Mouse (Mus musculus): ENCODE data around the gene Kctd12. TPM values are rescaled to one million over a fixed set of nuclear protein-coding genes. Genes with fewer than 3 reads are reported as not detected.

Kctd12 gene
- polyA plus RNA-seq, 1 experiment from 2014 or later = 22.7 TPM

- no peaks in the 10 kb centered on the region for H3K27me3 ChIP-seq (ENCODE audit: control insufficient read depth, insufficient read depth, low read length)
- WGBS = 81% methylated on average over 2 of the region's 2 CpGs
- no peak for ATAC-seq (ENCODE audit: low FRiP score, low TSS enrichment)
These were observed 40.1 kb downstream of the Kctd12 start for GRCm38 (mm10) chr14:102942222-102942843.

DNA sequence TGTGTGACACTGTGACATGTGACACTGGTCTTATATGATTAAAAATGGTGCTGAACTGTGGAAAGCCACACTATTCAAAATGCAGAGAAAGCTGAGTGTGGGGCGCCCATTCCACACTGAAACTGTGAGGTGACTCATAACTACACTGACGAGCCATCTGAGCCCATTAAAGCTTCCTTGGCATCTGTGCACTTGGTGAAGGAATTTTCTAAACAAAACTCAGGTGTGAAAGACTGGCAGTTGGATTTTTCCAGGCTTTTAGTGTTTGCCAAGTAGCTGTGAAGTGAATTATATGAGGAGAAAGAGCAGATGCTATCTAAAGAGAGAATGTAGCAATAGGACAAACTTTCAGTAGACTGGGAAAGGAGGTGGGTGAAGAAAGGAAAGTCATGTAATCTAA, 47.6 kb downstream of the Kctd12 start:
- no peak for ATAC-seq (ENCODE audit: low FRiP score, low TSS enrichment)
- no peaks in the 10 kb centered on the region for H3K9me3 ChIP-seq (ENCODE audit: control insufficient read depth, low read length)
- no peak for DNase-seq

More at GRCm38 (mm10) chr14:102942222-102942843, 40.1 kb downstream of the Kctd12 start:
- Histone ChIP-seq H3K27ac (replicated peaks; ENCODE audit: low read depth, low read length) (no peak overlapping the region), H3K9ac (replicated peaks; ENCODE audit: low read length) (no peak overlapping the region), H3K9me3 (ENCODE audit: control insufficient read depth, low read length) (no peaks in the 10 kb centered on the region), H3K36me3 (ENCODE audit: control insufficient read depth, insufficient read depth, low read length) (no peaks in the 10 kb centered on the region), H3K4me2 (ENCODE audit: low read length) (no peak overlapping the region), H3K4me3 (replicated peaks; ENCODE audit: low read depth, low read length) (no peak overlapping the region), H3K4me1 (ENCODE audit: control insufficient read depth, insufficient read depth, low read length) (no peaks in the 10 kb centered on the region)
- DNase-seq = no peak

DNA sequence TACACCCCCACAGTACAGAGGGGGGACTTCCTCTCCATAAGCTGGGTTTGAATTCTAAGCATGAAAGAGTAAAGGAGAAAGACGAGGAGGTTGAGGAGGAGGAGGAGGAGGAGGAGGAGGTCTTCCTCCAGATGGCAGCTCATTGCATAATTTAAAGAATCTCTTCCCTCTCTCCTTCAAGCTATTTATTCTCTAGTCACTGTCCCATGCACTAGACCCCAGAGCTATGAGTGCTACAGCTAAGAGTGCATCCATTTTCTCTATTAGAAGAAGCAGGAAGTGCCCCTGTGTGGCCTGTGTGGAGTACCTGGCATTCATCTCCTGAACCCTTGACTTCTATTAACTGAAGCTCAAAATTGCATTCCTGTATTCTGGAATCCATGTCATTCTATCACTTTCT, 51.5 kb downstream of the Kctd12 start:
- ATAC-seq (ENCODE audit: low FRiP score, low TSS enrichment) (no peak), DNase-seq (no peak)
- H3K36me3 ChIP-seq (ENCODE audit: control insufficient read depth, insufficient read depth, low read length) = no peaks in the 10 kb centered on the region
- no peak overlapping the region for H3K27ac ChIP-seq (replicated peaks; ENCODE audit: low read depth, low read length)
- no peaks in the 10 kb centered on the region for H3K9me3 ChIP-seq (ENCODE audit: control insufficient read depth, low read length)
- no peak overlapping the region for H3K4me3 ChIP-seq (replicated peaks; ENCODE audit: low read depth, low read length)
- H3K4me1 ChIP-seq (ENCODE audit: control insufficient read depth, insufficient read depth, low read length) = no peaks in the 10 kb centered on the region
- 57% methylated on average over 1 of the region's 1 CpGs for WGBS
- no peak overlapping the region for H3K4me2 ChIP-seq (ENCODE audit: low read length)
- H3K9ac ChIP-seq (replicated peaks; ENCODE audit: low read length) = no peak overlapping the region
- H3K27me3 ChIP-seq (ENCODE audit: control insufficient read depth, insufficient read depth, low read length) = no peaks in the 10 kb centered on the region

More for the DNA sequence above, 47.6 kb downstream of the Kctd12 start:
- Histone ChIP-seq H3K4me1 (ENCODE audit: control insufficient read depth, insufficient read depth, low read length) (no peaks in the 10 kb centered on the region), H3K4me3 (replicated peaks; ENCODE audit: low read depth, low read length) (no peak overlapping the region), H3K27ac (replicated peaks; ENCODE audit: low read depth, low read length) (no peak overlapping the region), H3K27me3 (ENCODE audit: control insufficient read depth, insufficient read depth, low read length) (no peaks in the 10 kb centered on the region), H3K9ac (replicated peaks; ENCODE audit: low read length) (no peak overlapping the region), H3K36me3 (ENCODE audit: control insufficient read depth, insufficient read depth, low read length) (no peaks in the 10 kb centered on the region), H3K4me2 (ENCODE audit: low read length) (no peak overlapping the region)
- WGBS = 80% methylated on average over 2 of the region's 2 CpGs

DNA sequence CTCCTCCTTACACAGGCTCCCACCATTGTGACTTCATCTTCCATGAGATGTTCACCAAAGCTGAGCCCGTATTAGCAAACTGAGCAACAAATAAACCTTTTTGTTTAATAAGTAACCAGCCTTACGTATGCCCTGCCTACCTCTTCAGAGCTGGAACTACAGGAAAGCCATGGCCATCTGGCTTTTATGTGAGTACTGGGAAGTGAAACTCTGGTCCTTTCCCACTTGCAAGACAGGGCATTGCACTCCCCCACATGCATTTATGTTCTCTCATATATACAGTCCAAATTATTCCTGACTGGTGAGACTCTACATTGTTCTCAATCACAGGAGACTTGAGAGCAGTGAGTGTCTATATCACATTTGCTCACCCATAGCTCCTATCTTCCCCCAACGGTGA, 52.9 kb downstream of the Kctd12 start:
- Histone ChIP-seq H3K9me3 (ENCODE audit: control insufficient read depth, low read length) (no peaks in the 10 kb centered on the region), H3K27ac (replicated peaks; ENCODE audit: low read depth, low read length) (no peak overlapping the region), H3K4me1 (ENCODE audit: control insufficient read depth, insufficient read depth, low read length) (no peaks in the 10 kb centered on the region), H3K27me3 (ENCODE audit: control insufficient read depth, insufficient read depth, low read length) (no peaks in the 10 kb centered on the region), H3K9ac (replicated peaks; ENCODE audit: low read length) (no peak overlapping the region), H3K4me3 (replicated peaks; ENCODE audit: low read depth, low read length) (no peak overlapping the region), H3K36me3 (ENCODE audit: control insufficient read depth, insufficient read depth, low read length) (no peaks in the 10 kb centered on the region), H3K4me2 (ENCODE audit: low read length) (no peak overlapping the region)
- ATAC-seq (ENCODE audit: low FRiP score, low TSS enrichment) = no peak
- 81% methylated on average over 3 of the region's 3 CpGs for WGBS
- no peak for DNase-seq

DNA sequence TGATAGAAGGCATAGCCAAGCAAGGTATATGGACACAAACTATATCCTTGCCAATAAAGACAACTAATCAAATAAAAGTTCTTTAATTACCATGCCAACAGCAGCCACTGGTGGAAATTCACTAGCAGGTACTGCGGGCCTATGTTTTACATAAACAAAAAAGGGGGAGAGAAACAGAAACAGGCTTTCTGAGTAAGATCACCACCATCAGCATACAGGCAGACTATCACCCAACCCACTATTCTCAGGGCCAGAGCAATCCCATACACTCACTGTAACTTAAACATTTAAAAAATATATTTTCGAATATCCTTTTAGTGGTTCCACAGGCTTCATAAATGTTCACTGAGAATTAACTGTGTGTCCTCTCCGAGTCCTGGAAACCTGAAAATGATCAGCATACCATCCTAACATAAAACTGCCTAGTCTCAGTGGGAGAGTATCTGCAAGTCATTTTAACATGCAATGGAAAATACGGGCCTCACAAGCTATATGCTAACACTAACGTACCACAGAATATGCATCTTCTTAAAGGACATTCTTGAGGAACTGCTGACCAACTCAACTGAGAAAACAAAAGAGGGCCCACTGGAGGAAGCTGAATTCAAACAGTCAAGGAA, 54.5 kb downstream of the Kctd12 start:
- no peak overlapping the region for H3K27ac ChIP-seq (replicated peaks; ENCODE audit: low read depth, low read length)
- no peak for DNase-seq
- H3K4me3 ChIP-seq (replicated peaks; ENCODE audit: low read depth, low read length) = no peak overlapping the region
- no peak overlapping the region for H3K9ac ChIP-seq (replicated peaks; ENCODE audit: low read length)
- H3K36me3 ChIP-seq (ENCODE audit: control insufficient read depth, insufficient read depth, low read length) = no peaks in the 10 kb centered on the region
- no peaks in the 10 kb centered on the region for H3K9me3 ChIP-seq (ENCODE audit: control insufficient read depth, low read length)
- no peak for ATAC-seq (ENCODE audit: low FRiP score, low TSS enrichment)
- no peak overlapping the region for H3K4me2 ChIP-seq (ENCODE audit: low read length)
- H3K4me1 ChIP-seq (ENCODE audit: control insufficient read depth, insufficient read depth, low read length) = no peaks in the 10 kb centered on the region
- WGBS = 91% methylated on average over 5 of the region's 5 CpGs
- no peaks in the 10 kb centered on the region for H3K27me3 ChIP-seq (ENCODE audit: control insufficient read depth, insufficient read depth, low read length)

Small RNA genes within 50 kb of the gene (microRNA-seq; reads per million reads assigned to microRNA genes)
- 0.88 reads per million for gene Mir5130

Other genes starting within 250 kb of the Kctd12 start
- 0.24 TPM in 1 of 2 replicates, not detected in the other for gene Acod1, start 64.3 kb upstream of the Kctd12 start, polyA plus RNA-seq (2014; fragmentation: Nextera tagmentation; extraction: Ambion mirVana)
- 9.0 and 13.3 TPM in 2 replicates for gene Cln5, start 87.6 kb upstream of the Kctd12 start, polyA plus RNA-seq (2014; fragmentation: Nextera tagmentation; extraction: Ambion mirVana)
- 30.4 and 36.2 TPM in 2 replicates for gene Fbxl3, start 116.9 kb upstream of the Kctd12 start, polyA plus RNA-seq (2014; fragmentation: Nextera tagmentation; extraction: Ambion mirVana)